Comparison of ENCODE assay signal across 16 mouse cellular contexts in the genomic region with DNA sequence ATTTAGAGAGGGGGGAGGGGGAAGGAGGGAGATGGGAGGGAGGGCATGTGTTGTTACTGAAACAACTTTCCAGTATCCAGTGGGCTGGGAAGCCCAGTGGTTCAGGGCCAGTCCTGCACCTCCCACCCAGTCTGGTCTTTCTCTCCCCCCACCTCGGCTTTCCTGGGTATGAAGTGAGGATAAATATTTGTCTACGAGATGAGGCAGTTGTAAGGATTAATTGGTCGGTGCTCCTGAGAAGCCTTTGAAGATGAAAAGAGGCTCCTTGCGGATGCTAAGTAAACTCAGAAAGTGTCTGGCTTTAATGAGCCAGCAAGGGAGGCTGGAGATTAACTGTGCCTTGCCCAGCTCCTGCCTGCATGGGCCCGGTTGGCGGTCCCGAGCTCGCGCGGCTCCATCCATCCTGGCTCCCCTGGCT. TPM values are rescaled to one million over a fixed set of nuclear protein-coding genes. Genes with fewer than 3 reads are reported as not detected.
DNase-seq lines count a peak whose midpoint lies in the region; ATAC-seq and TF ChIP-seq lines count a peak whose summit lies in the region.
"Had no signal": no experiment of that assay in that cellular context is flagged by ENCODE, and none has a peak within 500 bp of the region (broad histone marks: within the 10 kb centered on the region; RNA-seq: fewer than 3 reads in every experiment).

No protein-coding gene starts in this region.

- ATAC-seq in midbrain, embryonic 11.5 days (ENCODE audit: low FRiP score), result peak; percentile 54; the same call in 1 of the 2 replicates
- no peak for ATAC-seq in intestine, postnatal 0 days
- ATAC-seq: intestine, embryonic 16.5 days had no signal

- H3K4me3 ChIP-seq in midbrain, embryonic 11.5 days (ENCODE audit: low read depth, low read length), result no peak overlapping the region
- no peak overlapping the region for H3K4me3 ChIP-seq in intestine, postnatal 0 days (ENCODE audit: low read depth, low read length)
- H3K4me3 ChIP-seq: gastrocnemius, adult 2 months; liver, embryonic 15.5 days had no signal

- H3K36me3 ChIP-seq in midbrain, embryonic 11.5 days (ENCODE audit: control insufficient read depth, insufficient read depth, low read length), result no peaks in the 10 kb centered on the region
- H3K36me3 ChIP-seq in intestine, postnatal 0 days (ENCODE audit: control insufficient read depth, insufficient read depth), result no peaks in the 10 kb centered on the region
- H3K36me3 ChIP-seq: liver, embryonic 15.5 days had no signal

- no peak overlapping the region for H3K9ac ChIP-seq in midbrain, embryonic 11.5 days (ENCODE audit: low read length)
- no peak overlapping the region for H3K9ac ChIP-seq in intestine, postnatal 0 days (ENCODE audit: low read depth, low read length)
- H3K9ac ChIP-seq: liver, embryonic 15.5 days had no signal

- peak; percentile 43 for DNase-seq in embryo, embryonic 11 days
- DNase-seq in embryo, embryonic 10.5 days (ENCODE audit: low spot score), result no peak
- peak; percentile 57 to 68 for DNase-seq in kidney, postnatal 4 days
- DNase-seq in kidney, postnatal 14 days, result no peak
- DNase-seq in midbrain, embryonic 11.5 days (ENCODE audit: low spot score, missing footprints), result no peak
- no peak for DNase-seq in layer of hippocampus, adult 8-10 months (ENCODE audit: low spot score in 2 of 2)
- DNase-seq in adrenal gland, postnatal 14 days, result no peak
- DNase-seq: cerebellum, adult 2 months; gastrocnemius, adult 2 months; heart, postnatal 10 days; layer of hippocampus, adult 9-11 months; lung, postnatal 4 days had no signal

- H3K9me3 ChIP-seq in midbrain, embryonic 11.5 days (ENCODE audit: control insufficient read depth, low read length), result no peaks in the 10 kb centered on the region
- no peaks in the 10 kb centered on the region for H3K9me3 ChIP-seq in intestine, postnatal 0 days (ENCODE audit: control insufficient read depth)
- H3K9me3 ChIP-seq: liver, embryonic 15.5 days had no signal

- no peak overlapping the region for H3K27ac ChIP-seq in midbrain, embryonic 11.5 days (ENCODE audit: low read depth, low read length)
- H3K27ac ChIP-seq in intestine, postnatal 0 days (ENCODE audit: low read depth, low read length), result no peak overlapping the region
- H3K27ac ChIP-seq: gastrocnemius, adult 2 months; liver, embryonic 15.5 days had no signal

- TF ChIP-seq CTCF in intestine, postnatal 0 days (IDR thresholded peaks at IDR 0.05; ENCODE audit: low read depth), result no peak

- H3K4me1 ChIP-seq in midbrain, embryonic 11.5 days (ENCODE audit: control insufficient read depth, insufficient read depth, low read length), result peaks cover 8% of the 10 kb centered on the region
- no peaks in the 10 kb centered on the region for H3K4me1 ChIP-seq in intestine, postnatal 0 days (replicated peaks; ENCODE audit: control insufficient read depth, insufficient read depth, low read length)
- H3K4me1 ChIP-seq: liver, embryonic 15.5 days had no signal

- H3K4me2 ChIP-seq in midbrain, embryonic 11.5 days, result no peak overlapping the region
- no peak overlapping the region for H3K4me2 ChIP-seq in intestine, postnatal 0 days (replicated peaks; ENCODE audit: low read depth)
- H3K4me2 ChIP-seq: liver, embryonic 15.5 days had no signal

- no peaks in the 10 kb centered on the region for H3K27me3 ChIP-seq in midbrain, embryonic 11.5 days (ENCODE audit: control insufficient read depth, insufficient read depth, low read length)
- H3K27me3 ChIP-seq in intestine, postnatal 0 days (replicated peaks; ENCODE audit: control insufficient read depth, insufficient read depth, low read length), result no peaks in the 10 kb centered on the region
- H3K27me3 ChIP-seq: CH12.LX had no signal

- 11% methylated on average over 10 of the region's 10 CpGs for WGBS in midbrain, embryonic 11.5 days
- WGBS in intestine, postnatal 0 days, result 31% methylated on average over 10 of the region's 10 CpGs

RNA-seq across cellular contexts. Expression of a gene that starts 21.5 kb away (rescaled TPM):
- 0.70 and 1.0 TPM in 2 replicates for polyA plus RNA-seq in midbrain, embryonic 11.5 days (2014; fragmentation: Nextera tagmentation; extraction: Ambion mirVana)
- total RNA-seq in layer of hippocampus, adult 8-10 months (2022), result 1 to 10 TPM in 1 of 4 experiments, under 1 TPM in 3; 0.97 to 2.2 (median 0.99) TPM
- not detected in 2 replicates for total RNA-seq in adrenal gland, postnatal 14 days (2021)
- polyA plus RNA-seq in intestine, postnatal 0 days (2015; fragmentation: Nextera tagmentation; extraction: Ambion mirVana), result 1.6 and 1.7 TPM in 2 replicates
- total RNA-seq: CH12.LX; gastrocnemius, adult 2 months had no signal

RNA-seq across cellular contexts. Expression of a gene that starts 40.0 kb away (rescaled TPM):
- 10.1 and 10.2 TPM in 2 replicates for polyA plus RNA-seq in midbrain, embryonic 11.5 days (2014; fragmentation: Nextera tagmentation; extraction: Ambion mirVana)
- total RNA-seq in layer of hippocampus, adult 8-10 months (2022), result 1 to 10 TPM; 1.1 to 1.3 (median 1.2) TPM
- total RNA-seq in adrenal gland, postnatal 14 days (2021), result 10.9 and 11.9 TPM in 2 replicates
- polyA plus RNA-seq in intestine, postnatal 0 days (2015; fragmentation: Nextera tagmentation; extraction: Ambion mirVana), result 0.57 and 0.60 TPM in 2 replicates

Comparison
In these comparisons a context has a peak if more than half of its experiments do, and no peak if none do; other contexts are left out.
1. DNase-seq: peak in embryo, embryonic 11 days (single experiment) and kidney, postnatal 4 days (2 of 2); none in embryo, embryonic 10.5 days (single experiment), kidney, postnatal 14 days (single experiment), midbrain, embryonic 11.5 days (single experiment), layer of hippocampus, adult 8-10 months (0 of 2) and adrenal gland, postnatal 14 days (single experiment).